8 mouse cellular contexts compared by ENCODE assay signal in genomic region chr7:28595751-28596435, GRCm38 (mm10). TPM values are rescaled to one million over a fixed set of nuclear protein-coding genes. Genes with fewer than 3 reads are reported as not detected.
DNase-seq lines count a peak whose midpoint lies in the region; ATAC-seq and TF ChIP-seq lines count a peak whose summit lies in the region.

No protein-coding gene starts in this region.

- peaks cover 56% of the 10 kb centered on the region for H3K36me3 ChIP-seq in erythroblast, embryonic 14.5 days (ENCODE audit: control insufficient read depth)
- H3K36me3 ChIP-seq in limb, embryonic 14.5 days (ENCODE audit: control insufficient read depth, insufficient read depth, low read length): 0 out of 2 replicates have a peak, but pooled peaks cover 2% of the 10 kb centered on the region

- 74% methylated on average over 8 of the region's 8 CpGs for WGBS in limb, embryonic 14.5 days

- peaks cover 78% of the 10 kb centered on the region for H3K4me1 ChIP-seq in erythroblast, embryonic 14.5 days (ENCODE audit: control insufficient read depth)
- peaks cover 22% of the 10 kb centered on the region for H3K4me1 ChIP-seq in limb, embryonic 14.5 days (ENCODE audit: control insufficient read depth, insufficient read depth, low read length)

- peak overlapping the region; percentile 59 for H3K4me2 ChIP-seq in limb, embryonic 14.5 days (replicated peaks; ENCODE audit: low read depth, low read length, severe bottlenecking)

- peak; percentile 17 for DNase-seq in retina, postnatal 1 day
- DNase-seq in retina, embryonic 14.5 days (ENCODE audit: low spot score): no peak
- DNase-seq in limb, embryonic 14.5 days (ENCODE audit: low spot score): no peak
- no peak for DNase-seq in spleen, postnatal 4 days (ENCODE audit: low spot score in 2 of 2)
- no peak for DNase-seq in T-cell, adult 2 months (ENCODE audit: low spot score)
- no peak for DNase-seq in layer of hippocampus, postnatal 25 days (ENCODE audit: extremely low spot score in 1 of 2, low spot score in 1 of 2)

- H3K27me3 ChIP-seq in erythroblast, embryonic 14.5 days (ENCODE audit: control insufficient read depth): no peaks in the 10 kb centered on the region
- H3K27me3 ChIP-seq in limb, embryonic 14.5 days (ENCODE audit: control insufficient read depth, insufficient read depth, low read length): no peaks in the 10 kb centered on the region

- no peaks in the 10 kb centered on the region for H3K9me3 ChIP-seq in erythroblast, embryonic 14.5 days (ENCODE audit: control insufficient read depth, low read length)
- H3K9me3 ChIP-seq in limb, embryonic 14.5 days (ENCODE audit: control insufficient read depth, low read length): no peaks in the 10 kb centered on the region

- H3K9ac ChIP-seq in limb, embryonic 14.5 days (ENCODE audit: low read depth, low read length, severe bottlenecking): no peak overlapping the region

- no peak overlapping the region for H3K27ac ChIP-seq in limb, embryonic 14.5 days (replicated peaks; ENCODE audit: low read depth, low read length)

- peak overlapping the region; percentile 91 for H3K4me3 ChIP-seq in erythroblast, embryonic 14.5 days (replicated peaks)
- H3K4me3 ChIP-seq in limb, embryonic 14.5 days (replicated peaks; ENCODE audit: low read length): no peak overlapping the region

- TF ChIP-seq POLR2A in limb, embryonic 14.5 days (IDR thresholded peaks at IDR 0.05; ENCODE audit: borderline replicate concordance, extremely low read depth, insufficient read depth, insufficient read length): no peak

- no peak for ATAC-seq in erythroblast, adult 5-6 weeks (replicated peaks; ENCODE audit: low FRiP score, poor library complexity, severe bottlenecking)
- ATAC-seq in limb, embryonic 14.5 days (ENCODE audit: low FRiP score, low read depth): no peak

RNA-seq across cellular contexts. Expression of gene Samd4b, which starts 2.1 kb away (rescaled TPM):
- 9.3 and 11.4 TPM in 2 replicates for polyA plus RNA-seq in erythroblast, embryonic 14.5 days (2012)
- 7.3 and 11.9 TPM in 2 replicates for total RNA-seq in erythroblast, adult 5-6 weeks (2015; ENCODE audit: low replicate concordance)
- 3.1 and 4.8 TPM in 2 replicates for total RNA-seq in erythroblast, adult 5-6 weeks (2017; ENCODE audit: low replicate concordance)
- polyA plus RNA-seq in limb, embryonic 14.5 days (2012; rRNA removed): 82.0 and 129 TPM in 2 replicates
- 33.0 and 35.1 TPM in 2 replicates for polyA plus RNA-seq in limb, embryonic 14.5 days (2014; fragmentation: Nextera tagmentation; extraction: Ambion mirVana)
- 10 to 100 TPM; 70.1 to 71.0 TPM for total RNA-seq in layer of hippocampus, postnatal 25 days (2021)

RNA-seq across cellular contexts. Expression of gene Pak4, which starts 2.1 kb away (rescaled TPM):
- polyA plus RNA-seq in erythroblast, embryonic 14.5 days (2012): 16.1 and 20.0 TPM in 2 replicates
- 3.1 and 3.5 TPM in 2 replicates for total RNA-seq in erythroblast, adult 5-6 weeks (2015; ENCODE audit: low replicate concordance)
- 2.0 and 6.4 TPM in 2 replicates for total RNA-seq in erythroblast, adult 5-6 weeks (2017; ENCODE audit: low replicate concordance)
- 27.6 and 29.6 TPM in 2 replicates for polyA plus RNA-seq in limb, embryonic 14.5 days (2012; rRNA removed)
- 21.3 and 26.3 TPM in 2 replicates for polyA plus RNA-seq in limb, embryonic 14.5 days (2014; fragmentation: Nextera tagmentation; extraction: Ambion mirVana)
- total RNA-seq in layer of hippocampus, postnatal 25 days (2021): 10 to 100 TPM; 13.4 to 14.8 TPM

RNA-seq across cellular contexts. Expression of gene Acp7, which starts 35.2 kb away (rescaled TPM):
- not detected in 2 replicates for polyA plus RNA-seq in erythroblast, embryonic 14.5 days (2012)
- total RNA-seq in erythroblast, adult 5-6 weeks (2015; ENCODE audit: low replicate concordance): not detected in 2 replicates
- not detected in 2 replicates for total RNA-seq in erythroblast, adult 5-6 weeks (2017; ENCODE audit: low replicate concordance)
- 0.08 and 0.54 TPM in 2 replicates for polyA plus RNA-seq in limb, embryonic 14.5 days (2012; rRNA removed)
- 0.10 TPM in 1 of 2 replicates, not detected in the other for polyA plus RNA-seq in limb, embryonic 14.5 days (2014; fragmentation: Nextera tagmentation; extraction: Ambion mirVana)
- total RNA-seq in layer of hippocampus, postnatal 25 days (2021): 1 to 10 TPM; 1.6 to 2.0 TPM

RNA-seq across cellular contexts. Expression of gene Nccrp1, which starts 48.8 kb away (rescaled TPM):
- 0.05 and 0.09 TPM in 2 replicates for polyA plus RNA-seq in erythroblast, embryonic 14.5 days (2012)
- total RNA-seq in erythroblast, adult 5-6 weeks (2015; ENCODE audit: low replicate concordance): 0.84 TPM in 1 of 2 replicates, not detected in the other
- not detected in 2 replicates for total RNA-seq in erythroblast, adult 5-6 weeks (2017; ENCODE audit: low replicate concordance)
- not detected in 2 replicates for polyA plus RNA-seq in limb, embryonic 14.5 days (2012; rRNA removed)
- not detected in 2 replicates for polyA plus RNA-seq in limb, embryonic 14.5 days (2014; fragmentation: Nextera tagmentation; extraction: Ambion mirVana)
- total RNA-seq in layer of hippocampus, postnatal 25 days (2021): under 1 TPM; 0.40 to 0.57 TPM

RNA-seq across cellular contexts. Expression of gene Sycn, which starts 55.2 kb away (rescaled TPM):
- not detected in 2 replicates for polyA plus RNA-seq in erythroblast, embryonic 14.5 days (2012)
- total RNA-seq in erythroblast, adult 5-6 weeks (2015; ENCODE audit: low replicate concordance): not detected in 2 replicates
- not detected in 2 replicates for total RNA-seq in erythroblast, adult 5-6 weeks (2017; ENCODE audit: low replicate concordance)
- polyA plus RNA-seq in limb, embryonic 14.5 days (2012; rRNA removed): 0.14 and 0.85 TPM in 2 replicates
- polyA plus RNA-seq in limb, embryonic 14.5 days (2014; fragmentation: Nextera tagmentation; extraction: Ambion mirVana): not detected in 2 replicates
- not detected for total RNA-seq in layer of hippocampus, postnatal 25 days (2021)

Comparison
In these comparisons a context has a peak if more than half of its experiments do, and no peak if none do; other contexts are left out.
1. RNA of gene Samd4b, which starts 2.1 kb away (total RNA-seq): 70.1 to 71.0 TPM in layer of hippocampus, postnatal 25 days; 3.1 to 11.9 TPM in erythroblast, adult 5-6 weeks; every median in the first group is over 4 times any median in the second.